Mouse (Mus musculus) MEL (cell line): ENCODE measurements at regions not wholly inside any gene's neighbourhood (a gene's known extent, or its start where the extent isn't known, plus 50 kb on each side); places are given as distances from the start of the nearest gene placed in this dataset.

Experiments used
- CHD2 ChIP-seq: IDR thresholded peaks from 2 replicates; pipeline ENCODE4 v1.6.1; 2011; ENCODE audit warnings: low read length, improper control_type of control experiment
- CTCF ChIP-seq, 3 experiments: IDR thresholded peaks in 2 of 3; conservative IDR thresholded peaks in 1 of 3; 2 replicates each; pipeline ENCODE4 v1.5.1; 2011 to 2012; ENCODE audit warnings: low read length in 3 of 3, low read depth in 2 of 3, mild to moderate bottlenecking in 2 of 3, improper control_type of control experiment in 1 of 3, inconsistent platforms in 1 of 3, mixed read lengths in 1 of 3, moderate library complexity in 1 of 3; ENCODE audit not compliant: control insufficient read depth in 1 of 3, insufficient read depth in 1 of 3, poor library complexity in 1 of 3, severe bottlenecking in 1 of 3
- ELF1 ChIP-seq: IDR thresholded peaks from 2 replicates; pipeline ENCODE4 v1.6.1; 2014; ENCODE audit warnings: low read depth, mild to moderate bottlenecking, inconsistent platforms, low read length, improper control_type of control experiment, moderate library complexity
- GATA1 ChIP-seq: IDR thresholded peaks from 2 replicates; pipeline ENCODE4 v1.6.1; 2011; ENCODE audit warnings: low read depth, low read length, improper control_type of control experiment
- MEF2A ChIP-seq: IDR thresholded peaks from 2 replicates; pipeline ENCODE4 v1.6.1; 2014; ENCODE audit warnings: low read depth, mild to moderate bottlenecking, inconsistent platforms, low read length, improper control_type of control experiment; ENCODE audit not compliant: poor library complexity, insufficient replicate concordance, severe bottlenecking; ENCODE audit errors: extremely low read depth
- POLR2A ChIP-seq, 2 experiments: IDR thresholded peaks; 2 replicates each; pipeline ENCODE4 v1.6.1; 2011 to 2012; ENCODE audit warnings: low read length in 2 of 2, mild to moderate bottlenecking in 2 of 2, control low read depth in 1 of 2, improper control_type of control experiment in 1 of 2, low read depth in 1 of 2, moderate library complexity in 1 of 2; ENCODE audit not compliant: control insufficient read depth in 1 of 2, insufficient read depth in 1 of 2, poor library complexity in 1 of 2
- UBTF ChIP-seq: IDR thresholded peaks from 2 replicates; pipeline ENCODE4 v1.6.1; 2012; ENCODE audit warnings: low read depth, mild to moderate bottlenecking, inconsistent platforms, low read length, improper control_type of control experiment, moderate library complexity, borderline replicate concordance; ENCODE audit not compliant: insufficient read depth
- USF1 ChIP-seq: IDR thresholded peaks from 2 replicates; pipeline ENCODE4 v1.6.1; 2014; ENCODE audit warnings: low read depth, mild to moderate bottlenecking, inconsistent platforms, low read length, improper control_type of control experiment, moderate library complexity

- TF ChIP-seq MEF2A, result no peak
- TF ChIP-seq USF1, result no peak
- no peak for TF ChIP-seq GATA1
- TF ChIP-seq CTCF (IDR thresholded peaks at IDR 0.05 in 2 of 3, conservative IDR thresholded peaks at IDR 0.05 in 1 of 3; ENCODE audit: control insufficient read depth in 1 of 3, insufficient read depth in 1 of 3, low read depth in 2 of 3, low read length in 3 of 3, poor library complexity in 1 of 3, severe bottlenecking in 1 of 3), result no peak
- no peak for TF ChIP-seq CHD2
- TF ChIP-seq POLR2A (IDR thresholded peaks at IDR 0.05; ENCODE audit: control insufficient read depth in 1 of 2, insufficient read depth in 1 of 2, low read depth in 1 of 2, low read length in 2 of 2, poor library complexity in 1 of 2), result no peak
- no peak for TF ChIP-seq UBTF
- TF ChIP-seq ELF1, result no peak
Measured at GRCm38 (mm10) chr4:18694076-18694475, 911.2 kb upstream of the Gm12353 start.
